Comparison of ENCODE assay signal across 8 mouse cellular contexts in the genomic region with DNA sequence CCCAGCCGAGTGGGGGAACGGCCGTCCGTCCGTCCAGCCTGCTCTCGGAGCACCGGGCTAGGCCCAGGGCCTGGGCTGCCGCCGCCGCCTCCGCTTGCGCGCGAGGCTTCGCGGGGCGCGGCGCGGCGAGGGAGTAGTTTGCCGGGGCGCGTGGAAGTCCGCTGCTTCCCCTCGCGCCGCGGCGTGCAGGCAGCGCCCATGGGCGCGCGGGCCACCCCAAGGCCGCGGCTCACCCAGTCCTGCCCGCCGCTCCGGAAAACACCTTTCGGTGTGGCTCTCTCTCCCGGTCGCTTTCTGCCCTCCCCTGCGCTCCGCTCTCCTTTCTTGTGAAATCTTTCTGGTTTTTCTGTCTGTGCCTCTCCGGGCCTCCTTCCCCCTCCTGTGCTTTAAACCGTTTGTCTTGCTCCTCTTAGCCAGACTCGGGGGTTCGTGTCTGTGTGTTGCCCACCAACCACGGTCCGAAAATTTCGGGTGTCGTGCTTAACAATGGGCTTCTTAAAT. TPM values are rescaled to one million over a fixed set of nuclear protein-coding genes. Genes with fewer than 3 reads are reported as not detected.
A peak's percentile ranks its signal among the peaks of the same experiment; 100 is the strongest.
DNase-seq lines count a peak whose midpoint lies in the region; ATAC-seq lines count a peak whose summit lies in the region.

No protein-coding gene starts in this region.

- DNase-seq in cerebellum, adult 11-12 months, result peak; percentile 43
- DNase-seq in cerebellum, adult 18-20 months, result no peak
- peak; percentile 33 for DNase-seq in 3T3-L1 (ENCODE audit: low read depth, low spot score)
- DNase-seq in embryo, embryonic 11 days, result peak; percentile 61
- DNase-seq in hindbrain, embryonic 14.5 days (ENCODE audit: low spot score), result peak; percentile 28
- DNase-seq in testis, postnatal 10 days (ENCODE audit: low spot score), result peak; percentile 56
- DNase-seq in urinary bladder, postnatal 36 days (ENCODE audit: low spot score in 2 of 2), result no peak

- peak overlapping the region; percentile 94 for H3K9ac ChIP-seq in hindbrain, embryonic 14.5 days

- H3K79me2 ChIP-seq in macrophage (ENCODE audit: inconsistent target), result peaks cover 50% of the 10 kb centered on the region

- peak overlapping the region; percentile 93 for H3K4me3 ChIP-seq in hindbrain, embryonic 14.5 days (replicated peaks; ENCODE audit: low read length)
- H3K4me3 ChIP-seq in macrophage (ENCODE audit: inconsistent target), result peak overlapping the region; percentile 61

- peak overlapping the region; percentile 79 for H3K4me2 ChIP-seq in hindbrain, embryonic 14.5 days (replicated peaks)

- no peak for ATAC-seq in hindbrain, embryonic 14.5 days (ENCODE audit: low FRiP score)

- peak overlapping the region; percentile 96 for H3K27ac ChIP-seq in hindbrain, embryonic 14.5 days
- H3K27ac ChIP-seq in macrophage, result no peak overlapping the region

- under 1% methylated on average over 37 of the region's 52 CpGs for WGBS in hindbrain, embryonic 14.5 days
- 0% methylated on average over 49 of the region's 52 CpGs for WGBS in macrophage (ENCODE audit: missing documents)

- no peaks in the 10 kb centered on the region for H3K27me3 ChIP-seq in hindbrain, embryonic 14.5 days (ENCODE audit: control insufficient read depth, insufficient read depth, low read length)

- no peaks in the 10 kb centered on the region for H3K9me3 ChIP-seq in hindbrain, embryonic 14.5 days (ENCODE audit: control insufficient read depth, low read length)

- peaks cover 25% of the 10 kb centered on the region for H3K4me1 ChIP-seq in hindbrain, embryonic 14.5 days (replicated peaks; ENCODE audit: control insufficient read depth, insufficient read depth, low read length)

- no peaks in the 10 kb centered on the region for H3K36me3 ChIP-seq in hindbrain, embryonic 14.5 days (replicated peaks; ENCODE audit: control insufficient read depth, insufficient read depth)
- no peaks in the 10 kb centered on the region for H3K36me3 ChIP-seq in macrophage (ENCODE audit: inconsistent target)

RNA-seq across cellular contexts. Expression of a gene that starts 1.9 kb away (rescaled TPM):
- polyA plus RNA-seq in hindbrain, embryonic 14.5 days (2014; fragmentation: Nextera tagmentation; extraction: Ambion mirVana), result 85.9 and 91.6 TPM in 2 replicates
- total RNA-seq in macrophage (2018; cell fraction: chromatin; rRNA removed), result 100 to 1,000 TPM in 11 of 26 experiments, 10 to 100 TPM in 15; 73.5 to 237 (median 94.7) TPM
- 10 to 100 TPM; 37.1 to 63.5 (median 41.8) TPM for total RNA-seq in macrophage (2018; cell fraction: cytosol; rRNA removed)
- 100 to 1,000 TPM in 4 of 26 experiments, 10 to 100 TPM in 22; 56.0 to 179 (median 72.0) TPM for total RNA-seq in macrophage (2018; cell fraction: nucleus; rRNA removed)
- 21.6 to 28.9 TPM (median 27.6 TPM) in 3 replicates for polyA plus RNA-seq in macrophage (2018)

Comparison
In these comparisons a context has a peak if more than half of its experiments do, and no peak if none do; other contexts are left out.
1. DNase-seq: peak in cerebellum, adult 11-12 months (single experiment), 3T3-L1 (single experiment), embryo, embryonic 11 days (single experiment), hindbrain, embryonic 14.5 days (single experiment) and testis, postnatal 10 days (single experiment); none in cerebellum, adult 18-20 months (0 of 2) and urinary bladder, postnatal 36 days (0 of 2).